Mouse (Mus musculus) gastrocnemius, postnatal 14 days (tissue): ENCODE data around the gene Tssk3. TPM values are rescaled to one million over a fixed set of nuclear protein-coding genes. Genes with fewer than 3 reads are reported as not detected.
"Not testable (repeated sequence)": the region's sequence is repeated elsewhere in the genome, so short reads cannot be mapped to it uniquely, and the experiment has no call there.

Experiments used
- DNase-seq: peaks from one replicate; pipeline ENCODE4 v3.0.0; 2021; ENCODE audit warnings: mixed read lengths
- intact Hi-C: fragments of 180-260 bp; cut with DNase I; formaldehyde crosslinking; loops from one replicate; pipeline ENCODE4 v1.15.1; 2025; ENCODE audit warnings: low total_unique reads
- long read RNA-seq, 2 experiments: library from polyadenylated mRNA; stranded (forward); transcript quantifications; one replicate each; pipeline ENCODE4 v2.0.0; 2021
- total RNA-seq, 2 experiments: library from RNA; stranded (reverse); gene quantifications; 2 replicates each; pipeline ENCODE4 v1.2.3; 2021

Tssk3 gene
- total RNA-seq, result not detected
- long read RNA-seq, experiment 1, result 0 reads
- long read RNA-seq, experiment 2, result 0 reads

DNA sequence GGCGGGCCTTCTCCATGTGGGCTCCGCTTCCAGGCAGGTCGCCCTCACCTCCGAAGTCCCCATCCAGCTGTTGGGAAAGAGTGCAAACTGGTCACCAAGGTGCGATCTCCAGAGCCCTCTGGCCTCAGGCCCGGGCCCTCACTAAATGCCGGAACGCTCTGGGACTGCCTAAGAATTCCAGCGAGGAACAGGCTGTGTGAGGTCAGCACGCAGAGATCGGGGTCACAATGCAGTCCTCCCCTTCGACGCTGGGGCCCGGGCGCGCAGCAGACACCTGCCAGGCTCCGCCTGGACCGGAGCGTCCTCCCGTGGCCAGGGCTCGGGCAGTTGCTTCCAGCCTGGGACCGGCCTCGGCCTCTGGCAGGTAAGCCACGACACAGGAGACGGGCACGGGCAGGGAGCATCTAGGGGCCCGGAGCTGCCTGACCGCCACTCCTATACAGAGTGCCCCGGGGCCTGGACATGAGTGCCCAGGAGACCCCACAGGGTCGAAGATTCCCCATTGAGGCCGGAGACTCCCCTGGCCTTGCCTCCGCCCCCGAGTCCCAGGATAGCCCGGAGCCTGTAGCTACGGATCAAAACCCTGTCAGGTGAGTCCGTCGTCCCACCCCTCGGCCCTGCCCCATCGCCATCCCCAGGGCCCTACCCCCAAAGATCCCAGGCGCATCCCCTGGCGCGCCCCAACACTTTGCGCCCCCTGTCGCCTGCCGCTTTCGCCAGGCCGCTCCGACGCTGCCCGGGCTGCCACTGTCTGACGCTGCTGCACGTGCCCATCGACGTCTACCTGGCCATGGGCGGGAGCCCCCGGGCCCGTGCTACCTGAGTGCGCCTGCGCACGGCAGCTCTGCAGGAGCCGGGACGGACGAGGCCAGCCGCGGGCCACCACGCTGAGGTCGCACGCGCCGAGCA lies at the start of gene Tssk3, which contains the start of gene Fam229a:
Gene Tssk3, minus strand, starts transcription at position 51 of the 909 bp plus-strand sequence.
Gene Fam229a, plus strand, starts transcription at position 219 of the 909 bp plus-strand sequence.
- intact Hi-C loops, result no loop called here
- DNase-seq, result no peak

GRCm38 (mm10) chr4:129540012-129540411 lies 49.2 kb upstream of the Tssk3 start:
- intact Hi-C loops, result loop anchor here (10.0 kb wide), 1 partner anchor 75 kb away; the partner anchor contains the start of genes Dcdc2b and Iqcc
- DNase-seq, result peak; percentile 13

GRCm38 (mm10) chr4:129528901-129529300 lies 38.1 kb upstream of the Tssk3 start:
- intact Hi-C loops, DNase-seq: not testable (repeated sequence)

GRCm38 (mm10) chr4:129525889-129526288 lies 35.1 kb upstream of the Tssk3 start:
- DNase-seq, result no peak
- intact Hi-C loops, result no loop called here

DNA sequence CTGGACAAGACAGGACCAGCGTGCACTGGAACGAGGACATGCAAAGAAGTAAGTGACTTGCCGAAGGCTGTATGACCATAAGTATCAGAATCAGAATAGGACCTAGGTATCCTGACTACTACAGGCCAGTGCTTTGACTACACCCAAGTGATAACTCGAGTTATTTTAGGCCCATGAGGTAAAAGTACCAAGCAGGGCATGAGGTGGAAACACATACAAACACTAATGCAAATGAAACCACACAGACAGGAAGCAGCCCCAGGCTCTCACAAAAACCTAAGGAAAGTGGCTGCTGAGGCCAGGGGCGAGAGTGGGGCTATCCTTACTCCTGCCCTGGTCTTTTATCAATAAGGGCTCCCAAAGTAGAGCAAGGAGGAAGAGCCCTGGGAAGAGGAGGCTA lies 34.5 kb upstream of the Tssk3 start:
- intact Hi-C loops, result no loop called here

DNA sequence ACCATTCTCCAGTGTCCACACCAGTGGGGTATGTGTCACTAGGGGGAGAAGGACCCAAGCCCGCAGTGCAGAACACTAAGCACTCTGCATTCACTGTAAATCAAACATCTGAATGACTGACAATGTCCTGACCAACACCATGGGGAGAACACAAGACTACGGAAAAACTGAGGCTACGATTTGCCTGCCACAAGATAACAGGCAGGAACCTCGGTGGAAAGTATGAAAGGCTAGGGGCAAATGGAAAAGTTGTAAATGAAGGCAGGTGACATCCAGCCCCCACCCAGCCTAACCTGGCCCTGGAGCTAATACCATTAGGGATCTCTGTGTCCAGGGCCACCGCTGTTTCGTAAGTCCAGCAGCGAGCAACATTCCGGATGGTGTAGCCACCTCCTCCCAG lies 27.7 kb upstream of the Tssk3 start:
- intact Hi-C loops, result no loop called here
- DNase-seq, result no peak

More for the DNA sequence above, 34.5 kb upstream of the Tssk3 start:
- no peak for DNase-seq

DNA sequence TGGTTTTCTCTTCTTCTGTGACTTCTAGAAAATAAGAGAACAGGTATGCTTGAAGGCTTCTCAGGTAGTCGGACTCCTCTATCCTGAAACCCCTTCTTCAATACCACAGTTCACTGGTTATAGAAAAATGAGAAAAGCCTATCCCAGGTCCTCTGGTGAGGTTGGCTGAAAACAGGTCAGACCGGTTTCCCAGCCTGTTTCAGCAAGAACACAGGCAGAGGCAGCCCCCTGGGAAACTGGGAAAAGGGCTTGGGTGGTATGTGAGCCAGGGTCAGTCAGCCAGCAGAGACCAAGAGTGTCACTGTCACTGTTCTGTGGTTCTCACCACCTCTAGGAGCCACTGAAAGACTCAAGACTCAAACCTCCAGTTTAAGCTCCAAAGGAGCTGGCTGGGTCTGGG lies 26.1 kb upstream of the Tssk3 start:
- intact Hi-C loops, result no loop called here
- DNase-seq, result no peak

GRCm38 (mm10) chr4:129514300-129514898 lies 23.6 kb upstream of the Tssk3 start:
- DNase-seq, result peak; percentile 69

GRCm38 (mm10) chr4:129513891-129514290 lies 23.1 kb upstream of the Tssk3 start:
- intact Hi-C loops, result no loop called here
- DNase-seq, result no peak

More at GRCm38 (mm10) chr4:129514300-129514898, 23.6 kb upstream of the Tssk3 start:
- intact Hi-C loops, result no loop called here

DNA sequence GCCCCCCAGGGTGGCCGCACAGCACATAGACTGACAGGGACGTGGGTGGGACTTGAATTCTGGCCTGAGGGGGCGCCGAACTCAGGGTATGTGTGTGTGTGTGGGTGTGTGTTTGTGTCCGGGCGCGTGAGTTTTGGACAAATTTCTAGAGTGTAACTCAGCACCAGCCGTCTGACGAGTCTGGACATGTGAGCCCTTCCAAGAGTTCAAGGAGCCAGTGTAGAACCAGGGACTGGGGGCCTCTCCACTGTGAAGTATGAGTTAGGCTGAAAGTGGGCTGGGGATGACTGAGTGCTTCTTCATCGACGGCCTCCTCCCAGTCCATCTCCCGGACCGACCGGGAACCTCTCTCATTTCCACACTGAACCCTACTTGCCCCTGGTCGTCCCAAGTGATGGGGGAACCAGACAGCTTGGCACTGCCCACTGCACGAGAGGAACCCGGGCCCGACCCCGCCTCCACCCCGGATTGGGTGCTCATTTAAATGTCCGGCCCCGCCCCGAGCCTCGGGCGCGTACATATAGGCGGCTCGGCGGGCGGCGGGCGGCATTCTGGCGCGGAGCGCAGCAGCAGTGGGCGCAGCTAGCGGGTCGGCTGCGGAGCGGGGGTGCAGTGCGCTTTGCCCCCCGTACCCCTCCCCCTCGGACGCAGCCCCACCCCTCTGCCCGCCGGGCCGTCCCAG lies 22.4 kb upstream of the Tssk3 start, which contains the start of gene Marcksl1:
Gene Marcksl1, plus strand, starts transcription at position 496 of the 682 bp plus-strand sequence.
- intact Hi-C loops, result no loop called here
- DNase-seq, result peak; percentile 87

DNA sequence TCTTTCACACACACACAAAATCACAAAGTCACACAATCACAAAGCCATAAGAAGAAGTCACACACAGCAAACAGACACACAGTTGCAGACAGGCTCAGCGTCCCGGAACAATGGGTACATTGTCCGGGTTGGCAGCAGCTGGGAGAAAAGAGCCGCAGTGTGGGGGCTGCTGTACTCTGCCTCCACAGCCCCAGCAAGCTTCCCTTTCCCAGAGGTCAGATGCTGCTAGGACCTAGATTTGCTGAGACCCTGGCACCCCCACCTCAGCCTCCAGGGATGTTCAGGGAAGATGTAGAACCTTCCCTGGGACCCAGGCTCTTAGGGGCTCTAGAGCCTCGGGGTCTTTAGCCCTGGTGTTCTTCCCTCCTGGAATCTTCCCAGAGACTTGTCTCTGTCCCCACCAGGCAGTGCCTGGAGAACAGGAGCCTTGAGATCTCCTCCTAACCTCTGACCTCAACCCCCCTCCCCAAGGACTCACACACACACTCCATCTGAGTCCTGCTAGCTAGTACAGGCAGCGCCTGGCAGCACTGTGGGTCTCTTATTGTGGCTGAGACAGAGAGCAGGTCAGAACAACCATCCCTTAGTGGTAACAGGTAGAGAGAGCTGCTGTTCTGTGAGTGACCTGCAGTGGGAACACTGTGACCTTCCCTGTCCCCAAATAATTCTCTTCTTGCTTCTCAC lies 20.7 kb upstream of the Tssk3 start:
- DNase-seq, result no peak
- intact Hi-C loops, result no loop called here

- no peak for DNase-seq
- intact Hi-C loops, result no loop called here
Observed at GRCm38 (mm10) chr4:129510723-129511412, 20.0 kb upstream of the Tssk3 start.

DNA sequence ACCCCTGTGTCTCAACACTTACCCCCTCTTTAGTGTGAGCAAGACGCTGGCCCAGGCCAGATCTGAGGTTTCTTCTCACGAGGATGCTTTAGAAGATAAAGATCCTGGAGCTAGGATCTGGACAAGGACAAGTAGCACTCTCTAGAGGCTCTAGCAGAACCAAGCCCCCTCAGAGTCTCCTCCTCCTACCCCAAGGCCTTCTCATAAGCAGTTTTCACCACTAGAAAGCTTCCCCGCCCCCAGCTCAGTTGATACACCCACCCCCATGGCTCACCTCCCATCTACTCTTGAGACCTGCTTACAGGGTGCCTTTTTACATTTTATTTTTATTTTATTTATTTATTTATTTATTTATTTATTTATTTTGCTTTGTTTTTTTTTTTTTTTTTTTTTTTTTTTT lies 18.8 kb upstream of the Tssk3 start:
- DNase-seq, result no peak
- intact Hi-C loops, result no loop called here

- no peak for DNase-seq
- intact Hi-C loops, result no loop called here
Observed at GRCm38 (mm10) chr4:129508834-129509600, 18.2 kb upstream of the Tssk3 start.

GRCm38 (mm10) chr4:129508237-129508515 lies 17.4 kb upstream of the Tssk3 start:
- DNase-seq, result no peak
- intact Hi-C loops, result no loop called here

GRCm38 (mm10) chr4:129507434-129508236 lies 16.8 kb upstream of the Tssk3 start:
- no peak for DNase-seq
- intact Hi-C loops, result no loop called here

DNA sequence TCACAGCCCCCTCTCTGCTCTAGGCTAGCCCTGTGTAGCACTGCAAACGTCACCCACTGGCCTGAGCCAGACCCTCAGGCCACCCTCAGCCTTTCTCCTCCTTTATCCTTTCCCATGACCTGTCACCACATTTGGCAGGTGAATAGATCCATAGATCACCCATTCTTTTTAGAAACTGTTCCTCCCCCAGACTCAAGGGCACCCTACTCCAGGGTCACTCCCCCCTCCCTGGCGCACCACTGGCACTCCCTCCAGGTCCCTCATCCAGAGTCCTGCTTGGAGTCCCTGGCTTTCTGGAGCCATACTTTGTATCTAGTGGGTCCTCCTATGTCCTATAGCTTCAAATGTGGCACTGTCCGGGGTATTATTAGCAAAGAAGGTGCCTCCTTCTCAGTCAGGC lies 14.7 kb upstream of the Tssk3 start:
- no peak for DNase-seq
- intact Hi-C loops, result no loop called here
